ENCODE assay signal across 9 mouse cellular contexts in genomic region chr14:122280309-122281071, GRCm38 (mm10).
DNase-seq lines count a peak whose midpoint lies in the region; ATAC-seq and TF ChIP-seq lines count a peak whose summit lies in the region.
"Had no signal": no experiment of that assay in that cellular context is flagged by ENCODE, and none has a peak within 500 bp of the region (broad histone marks: within the 10 kb centered on the region; RNA-seq: fewer than 3 reads in every experiment).

No protein-coding gene starts in this region.

- 0 out of 2 replicates have a peak overlapping the region, but pooled peaks have one; percentile 14 for H3K27ac ChIP-seq in heart, embryonic 16.5 days (ENCODE audit: low read length)
- no peak overlapping the region for H3K27ac ChIP-seq in left cerebral cortex, adult 2 months
- no peak overlapping the region; the same call in 1 of the 2 replicates for H3K27ac ChIP-seq in layer of hippocampus, adult 2 months
- H3K27ac ChIP-seq: embryonic facial prominence, embryonic 15.5 days had no signal

- peak; percentile 59 for DNase-seq in brain, embryonic 14.5 days (ENCODE audit: low read depth)
- DNase-seq in kidney, postnatal 36 days: peak; percentile 53 to 60
- no peak for DNase-seq in left cerebral cortex, adult 2 months (ENCODE audit: extremely low spot score in 1 of 2, low spot score in 2 of 2)
- DNase-seq in right cerebral cortex, postnatal 36 days (ENCODE audit: low spot score in 2 of 2): no peak
- DNase-seq in layer of hippocampus, adult 2 months (ENCODE audit: low spot score in 2 of 2): no peak

- intact Hi-C loops in left cerebral cortex, adult 2 months (cut with DNase I): no loop called here

- no peak for TF ChIP-seq CTCF in E14TG2a.4 (conservative IDR thresholded peaks at IDR 0.05; ENCODE audit: low read length)
- TF ChIP-seq CTCF in brain, embryonic 14.5 days (IDR thresholded peaks at IDR 0.05; ENCODE audit: borderline replicate concordance, extremely low read depth, insufficient read depth, insufficient read length): no peak
- no peak for TF ChIP-seq CTCF in left cerebral cortex, adult 2 months (IDR thresholded peaks at IDR 0.05)
- no peak for TF ChIP-seq CTCF in layer of hippocampus, adult 2 months (conservative IDR thresholded peaks at IDR 0.05)

- peak overlapping the region; percentile 35 for H3K4me3 ChIP-seq in E14TG2a.4 (replicated peaks; ENCODE audit: low read length)
- H3K4me3 ChIP-seq in heart, embryonic 16.5 days (ENCODE audit: low read length): peak overlapping the region; percentile 8; the same call in 1 of the 2 replicates
- no peak overlapping the region for H3K4me3 ChIP-seq in left cerebral cortex, adult 2 months
- no peak overlapping the region for H3K4me3 ChIP-seq in layer of hippocampus, adult 2 months
- H3K4me3 ChIP-seq: embryonic facial prominence, embryonic 15.5 days had no signal

- peak overlapping the region; percentile 42 for H3K4me2 ChIP-seq in heart, embryonic 16.5 days (ENCODE audit: low read depth, low read length)
- H3K4me2 ChIP-seq: embryonic facial prominence, embryonic 15.5 days had no signal

- no peaks in the 10 kb centered on the region for H3K36me3 ChIP-seq in E14TG2a.4 (ENCODE audit: insufficient read depth, low read length)
- H3K36me3 ChIP-seq in heart, embryonic 16.5 days (ENCODE audit: control insufficient read depth, insufficient read depth): no peaks in the 10 kb centered on the region
- H3K36me3 ChIP-seq: embryonic facial prominence, embryonic 15.5 days had no signal

- 34% methylated on average over 21 of the region's 21 CpGs for WGBS in heart, embryonic 16.5 days

- TF ChIP-seq POLR2A in brain, embryonic 14.5 days (IDR thresholded peaks at IDR 0.05; ENCODE audit: borderline replicate concordance, extremely low read depth, insufficient read depth, insufficient read length, poor library complexity, severe bottlenecking): no peak

- H3K27me3 ChIP-seq in E14TG2a.4 (ENCODE audit: insufficient read depth, low read length): peaks cover 14% of the 10 kb centered on the region; the same call in 1 of the 2 replicates
- peaks cover 15% of the 10 kb centered on the region for H3K27me3 ChIP-seq in heart, embryonic 16.5 days (ENCODE audit: control insufficient read depth, insufficient read depth, low read length)

- ATAC-seq in heart, embryonic 16.5 days (replicated peaks; ENCODE audit: extremely low read depth, insufficient read depth, low FRiP score): no peak
- ATAC-seq in megakaryocyte, adult 5-6 weeks (ENCODE audit: poor library complexity, severe bottlenecking): no peak

- no peaks in the 10 kb centered on the region for H3K9me3 ChIP-seq in E14TG2a.4 (ENCODE audit: low read length)
- H3K9me3 ChIP-seq in heart, embryonic 16.5 days (replicated peaks; ENCODE audit: control insufficient read depth, low read length): no peaks in the 10 kb centered on the region
- H3K9me3 ChIP-seq: embryonic facial prominence, embryonic 15.5 days had no signal

- peaks cover 67% of the 10 kb centered on the region for H3K4me1 ChIP-seq in E14TG2a.4 (replicated peaks; ENCODE audit: low read depth, low read length)
- H3K4me1 ChIP-seq in heart, embryonic 16.5 days (ENCODE audit: control insufficient read depth, insufficient read depth, low read length): peaks cover 7% of the 10 kb centered on the region
- H3K4me1 ChIP-seq: embryonic facial prominence, embryonic 15.5 days had no signal

- peak overlapping the region; percentile 41 for H3K9ac ChIP-seq in heart, embryonic 16.5 days (ENCODE audit: low read length)
- H3K9ac ChIP-seq: embryonic facial prominence, embryonic 15.5 days had no signal

Comparison
In these comparisons a context has a peak if more than half of its experiments do, and no peak if none do; other contexts are left out.
1. H3K4me3 ChIP-seq: peak in E14TG2a.4 (single experiment) and heart, embryonic 16.5 days (single experiment); none in left cerebral cortex, adult 2 months (single experiment) and layer of hippocampus, adult 2 months (single experiment).
2. DNase-seq: peak in brain, embryonic 14.5 days (single experiment) and kidney, postnatal 36 days (2 of 2); none in left cerebral cortex, adult 2 months (0 of 2), right cerebral cortex, postnatal 36 days (0 of 2) and layer of hippocampus, adult 2 months (0 of 2).